Mouse (Mus musculus) thymus, adult 2 months (tissue): ENCODE results near the gene Ust. TPM values are rescaled to one million over a fixed set of nuclear protein-coding genes. Genes with fewer than 3 reads are reported as not detected.

ENCODE experiments used
- DNase-seq: peaks from one replicate; pipeline ENCODE4 v3.0.0; 2021
- H3K27ac ChIP-seq: fragments of 200-500 bp; 2 replicates; pipeline ENCODE4 v1.5.1; 2012; ENCODE audit warnings: low read length, control low read depth; ENCODE audit not compliant: control insufficient read depth, insufficient read depth
- H3K27me3 ChIP-seq: fragments of 200-500 bp; 2 replicates; pipeline ENCODE4 v1.6.1; 2012; ENCODE audit warnings: mild to moderate bottlenecking, low read length, moderate library complexity, mixed read lengths; ENCODE audit not compliant: control insufficient read depth, insufficient read depth
- H3K36me3 ChIP-seq: fragments of 200-500 bp; 2 replicates; pipeline ENCODE4 v1.6.1; 2012; ENCODE audit warnings: mild to moderate bottlenecking, low read length, moderate library complexity; ENCODE audit not compliant: control insufficient read depth, insufficient read depth
- H3K4me1 ChIP-seq: fragments of 200-500 bp; replicated peaks from 2 replicates; pipeline ENCODE4 v1.6.1; 2012; ENCODE audit warnings: low read length; ENCODE audit not compliant: control insufficient read depth, insufficient read depth
- H3K4me3 ChIP-seq: fragments of 200-500 bp; 2 replicates; pipeline ENCODE4 v1.5.1; 2012; ENCODE audit warnings: mild to moderate bottlenecking, low read length, control low read depth, moderate library complexity; ENCODE audit not compliant: control insufficient read depth, insufficient read depth
- CTCF ChIP-seq: fragments of 200-500 bp; IDR thresholded peaks from 2 replicates; pipeline ENCODE4 v1.5.1; 2012; ENCODE audit warnings: mild to moderate bottlenecking, control low read depth, low read length, moderate library complexity, borderline replicate concordance; ENCODE audit not compliant: control insufficient read depth, poor library complexity, insufficient read depth; ENCODE audit errors: extremely low read depth
- POLR2A ChIP-seq: fragments of 200-500 bp; IDR thresholded peaks from 2 replicates; pipeline ENCODE4 v1.6.1; 2012; ENCODE audit warnings: mild to moderate bottlenecking, low read length, control low read depth, moderate library complexity; ENCODE audit not compliant: control insufficient read depth, poor library complexity, insufficient read depth; ENCODE audit errors: extremely low read depth
- WGBS: fragments of 180-500 bp; shearing (Covaris S2); methylation state at CpG from one replicate; pipeline ENCODE4 v1.1.7; 2018; 5-methylcytosine and 5-hydroxymethylcytosine counted together
- polyA plus RNA-seq: library from polyadenylated mRNA; depleted of rRNA; stranded (reverse); fragments of >200 nt; gene quantifications from 2 replicates; pipeline ENCODE4 v1.2.3, GENCODE M21; 2012

The Ust gene
- polyA plus RNA-seq, 1 experiment, result 2.9 TPM

DNA sequence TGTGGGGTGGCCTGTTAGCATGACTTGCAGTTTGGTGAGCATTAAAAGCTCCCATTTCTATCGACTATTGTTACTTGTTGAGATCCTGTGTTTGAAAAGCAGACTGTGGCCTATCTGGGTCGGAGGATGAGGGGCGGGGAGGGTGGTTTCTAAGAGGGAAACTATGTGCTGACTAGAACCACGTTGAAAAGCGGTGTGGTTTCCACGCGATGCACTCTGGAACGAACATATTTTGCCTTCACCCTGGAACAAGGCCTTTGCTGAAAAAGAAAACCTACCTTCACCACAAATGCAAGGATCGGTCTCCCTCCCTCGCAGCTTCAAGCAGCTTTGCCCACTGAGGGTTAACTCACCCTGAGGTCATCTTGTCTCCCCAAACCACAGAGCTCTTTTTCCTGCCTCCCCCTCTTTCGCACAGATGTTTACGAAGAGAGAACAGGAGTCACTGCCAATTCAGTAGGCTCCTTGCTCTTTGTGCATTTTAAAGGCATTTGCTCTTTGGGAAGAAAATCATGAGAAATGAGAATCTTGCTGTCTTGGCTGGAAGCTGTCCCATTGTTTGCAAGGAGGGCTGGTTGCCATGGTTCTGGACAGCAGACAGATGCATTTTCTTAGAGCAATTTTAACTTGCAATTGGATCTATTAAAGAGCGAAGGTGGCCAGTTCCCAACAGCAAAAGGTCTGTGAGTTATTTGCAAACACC lies 342.1 kb downstream of the Ust start:
- Histone ChIP-seq H3K27ac (peak overlapping the region; percentile 95), H3K27me3 (no peaks in the 10 kb centered on the region), H3K36me3 (no peaks in the 10 kb centered on the region), H3K4me3 (no peak overlapping the region; the same call in 1 of the 2 replicates), H3K4me1 (peaks cover 26% of the 10 kb centered on the region)
- 11% methylated on average over 13 of the region's 13 CpGs for WGBS
- TF ChIP-seq CTCF (no peak), POLR2A (no peak)
- DNase-seq, result peak; percentile 64

DNA sequence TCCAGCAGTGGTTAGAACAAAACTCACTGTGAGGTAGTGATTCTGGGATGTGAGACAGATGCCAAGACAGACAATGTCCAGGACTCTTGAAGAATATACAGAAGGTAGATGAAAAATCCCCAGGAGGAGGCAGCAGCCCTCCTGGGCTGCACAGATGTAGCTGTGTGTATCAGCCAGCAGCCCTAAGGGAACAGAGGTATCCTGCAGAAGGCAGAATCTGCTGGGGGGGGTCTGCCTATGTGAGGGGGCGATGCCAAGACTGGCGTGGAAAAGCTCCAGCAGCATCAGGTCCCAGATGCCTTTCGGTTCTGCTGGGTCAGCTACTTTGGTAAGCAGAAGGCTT lies 342.6 kb downstream of the Ust start:
- Histone ChIP-seq H3K27me3 (no peaks in the 10 kb centered on the region), H3K27ac (peak overlapping the region; percentile 95), H3K36me3 (no peaks in the 10 kb centered on the region), H3K4me3 (no peak overlapping the region), H3K4me1 (peaks cover 21% of the 10 kb centered on the region)
- DNase-seq, result no peak
- TF ChIP-seq CTCF (no peak), POLR2A (no peak)
- 35% methylated on average over 3 of the region's 3 CpGs for WGBS

DNA sequence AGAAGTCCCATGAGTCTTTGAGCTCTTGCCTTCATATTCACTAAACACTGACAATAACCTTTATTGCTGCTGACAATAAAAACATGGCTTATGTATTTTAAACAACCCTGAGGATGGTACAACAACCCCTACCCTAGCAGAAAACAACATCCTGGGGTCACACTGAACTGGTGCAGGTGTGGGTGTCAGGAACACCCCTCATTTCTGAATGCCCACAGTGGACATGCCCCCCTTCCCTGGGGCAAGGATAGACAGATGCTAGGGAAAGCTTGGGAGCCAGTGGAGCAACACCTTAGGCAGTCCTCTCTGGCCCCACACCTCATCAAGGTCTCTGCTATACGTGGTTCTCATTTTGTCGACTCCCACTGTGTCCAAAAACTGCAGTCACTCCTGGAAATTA lies 343.9 kb downstream of the Ust start:
- Histone ChIP-seq H3K4me1 (peaks cover 21% of the 10 kb centered on the region), H3K4me3 (no peak overlapping the region), H3K27me3 (no peaks in the 10 kb centered on the region), H3K27ac (peak overlapping the region; percentile 0; the same call in 1 of the 2 replicates), H3K36me3 (no peaks in the 10 kb centered on the region)
- 84% methylated on average over 2 of the region's 2 CpGs for WGBS
- TF ChIP-seq CTCF (no peak), POLR2A (no peak)
- no peak for DNase-seq

DNA sequence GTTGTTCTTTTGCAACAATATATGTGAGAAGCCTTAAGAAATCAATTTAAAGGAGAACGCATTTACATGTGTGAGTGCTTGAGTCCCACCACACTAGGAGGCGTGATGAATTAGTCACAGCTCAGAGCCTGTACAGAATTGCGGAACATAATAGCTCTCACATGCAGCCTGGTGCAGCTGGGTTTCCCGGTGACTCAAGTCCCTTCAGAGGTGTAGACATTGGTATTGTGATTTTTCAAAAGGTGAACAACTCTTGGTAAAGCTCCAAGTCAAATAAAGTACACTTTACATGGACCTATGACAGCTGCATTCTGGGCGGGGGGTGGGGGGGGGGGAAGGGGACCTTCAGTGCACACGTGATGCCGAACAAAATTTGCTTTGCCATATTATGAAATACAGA lies 344.4 kb downstream of the Ust start:
- no peaks in the 10 kb centered on the region for H3K27me3 ChIP-seq
- WGBS, result 88% methylated on average over 7 of the region's 7 CpGs
- no peak for TF ChIP-seq POLR2A
- no peak for TF ChIP-seq CTCF
- H3K4me3 ChIP-seq, result no peak overlapping the region
- H3K36me3 ChIP-seq, result no peaks in the 10 kb centered on the region
- no peak for DNase-seq
- H3K27ac ChIP-seq, result no peak overlapping the region
- H3K4me1 ChIP-seq, result peaks cover 21% of the 10 kb centered on the region

DNA sequence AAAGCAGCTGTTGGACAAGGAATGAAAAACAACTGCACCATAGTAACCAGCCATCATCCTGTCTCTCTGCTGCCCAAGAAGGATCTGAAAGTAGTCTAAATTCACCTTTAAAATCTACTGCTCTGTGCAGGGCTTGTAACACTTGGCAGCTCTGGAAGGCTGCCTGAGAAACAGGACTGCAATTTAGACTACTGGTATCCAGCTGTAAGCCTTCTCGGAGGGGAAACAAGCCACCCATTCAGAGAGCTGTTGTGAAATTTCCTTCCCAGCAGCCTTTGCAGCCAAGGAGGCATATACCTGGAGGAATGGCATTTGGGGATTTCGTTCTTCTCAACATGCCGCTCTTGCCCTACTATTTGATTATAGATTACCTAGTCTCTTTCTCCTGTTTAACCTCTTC lies 345.6 kb downstream of the Ust start:
- H3K4me1 ChIP-seq, result peaks cover 21% of the 10 kb centered on the region
- TF ChIP-seq CTCF, result no peak
- TF ChIP-seq POLR2A, result no peak
- H3K4me3 ChIP-seq, result no peak overlapping the region
- DNase-seq, result no peak
- H3K27ac ChIP-seq, result no peak overlapping the region
- no peaks in the 10 kb centered on the region for H3K36me3 ChIP-seq
- WGBS, result 91% methylated on average over 3 of the region's 3 CpGs
- no peaks in the 10 kb centered on the region for H3K27me3 ChIP-seq

DNA sequence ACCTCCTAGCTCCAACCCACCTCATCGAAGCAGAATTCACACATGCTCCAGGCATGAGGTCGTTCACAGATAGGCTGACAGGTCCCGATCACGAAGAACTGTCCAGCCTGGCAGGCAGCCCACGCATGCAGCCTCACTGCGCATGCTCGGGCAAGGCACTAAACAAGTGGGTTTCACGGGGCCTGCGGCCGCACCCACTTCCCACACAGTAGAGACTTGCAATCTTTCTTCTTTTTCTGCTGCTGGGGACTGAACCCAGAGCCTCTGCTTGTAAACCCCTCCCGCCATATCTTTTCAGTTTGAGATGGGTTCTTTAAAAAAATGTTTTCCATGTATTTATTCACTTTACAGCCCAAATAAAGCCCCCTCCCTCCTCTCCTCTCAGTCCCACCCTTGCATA lies 347.1 kb downstream of the Ust start:
- Histone ChIP-seq H3K4me3 (no peak overlapping the region), H3K36me3 (no peaks in the 10 kb centered on the region), H3K4me1 (peaks cover 13% of the 10 kb centered on the region), H3K27ac (no peak overlapping the region), H3K27me3 (no peaks in the 10 kb centered on the region)
- no peak for DNase-seq
- TF ChIP-seq POLR2A (no peak), CTCF (no peak)
- WGBS, result 93% methylated on average over 11 of the region's 11 CpGs
